Mouse (Mus musculus) limb, embryonic 13.5 days (tissue): Measurements from ENCODE around the gene Coil. TPM values are rescaled to one million over a fixed set of nuclear protein-coding genes. Genes with fewer than 3 reads are reported as not detected.
"Not testable (repeated sequence)": the region's sequence is repeated elsewhere in the genome, so short reads cannot be mapped to it uniquely, and the experiment has no call there.

Experiments used
- ATAC-seq: fragments of 200-750 bp; cut with Nextera tagmentation; 2 replicates; pipeline ENCODE4 v1.8.0; 2017; ENCODE audit warnings: low read depth, moderate number of reproducible peaks, moderate TSS enrichment; ENCODE audit not compliant: low FRiP score
- H3K27ac ChIP-seq: fragments of 300-500 bp; sonication (generic); 2 replicates; pipeline ENCODE4 v1.5.1; 2015; ENCODE audit warnings: inconsistent platforms, mild to moderate bottlenecking, moderate library complexity
- H3K27me3 ChIP-seq: fragments of 300-500 bp; sonication (generic); 2 replicates; pipeline ENCODE4 v1.6.1; 2015; ENCODE audit warnings: mild to moderate bottlenecking, inconsistent platforms
- H3K36me3 ChIP-seq: fragments of 300-500 bp; sonication (generic); 2 replicates; pipeline ENCODE4 v1.6.1; 2015; ENCODE audit warnings: inconsistent platforms, mild to moderate bottlenecking, moderate library complexity
- H3K4me1 ChIP-seq: fragments of 300-500 bp; sonication (generic); 2 replicates; pipeline ENCODE4 v1.6.1; 2015; ENCODE audit warnings: inconsistent platforms
- H3K4me2 ChIP-seq: fragments of 300-500 bp; sonication (generic); replicated peaks from 2 replicates; pipeline ENCODE4 v1.6.1; 2015; ENCODE audit warnings: inconsistent platforms, mild to moderate bottlenecking, moderate library complexity
- H3K4me3 ChIP-seq: fragments of 300-500 bp; sonication (generic); 2 replicates; pipeline ENCODE4 v1.5.1; 2015; ENCODE audit warnings: moderate library complexity, mild to moderate bottlenecking, inconsistent platforms
- H3K9ac ChIP-seq: fragments of 300-500 bp; sonication (generic); 2 replicates; pipeline ENCODE4 v1.6.1; 2015; ENCODE audit warnings: mild to moderate bottlenecking, inconsistent platforms
- H3K9me3 ChIP-seq: fragments of 300-500 bp; sonication (generic); 2 replicates; pipeline ENCODE4 v1.6.1; 2016; ENCODE audit warnings: inconsistent platforms
- WGBS: fragments of 180-500 bp; shearing (Covaris S2); methylation state at CpG from one replicate; pipeline ENCODE4 v1.1.7; 2015; 5-methylcytosine and 5-hydroxymethylcytosine counted together
- polyA plus RNA-seq: library from polyadenylated mRNA; unstranded; fragments of >200 nt; fragmentation: Nextera tagmentation; extraction: Ambion mirVana; gene quantifications from 2 replicates; pipeline ENCODE4 v1.2.1, GENCODE M21; 2015

The Coil gene
- polyA plus RNA-seq, 1 experiment from 2014 or later: 22.6 TPM

- Histone ChIP-seq H3K27me3 (no peaks in the 10 kb centered on the region), H3K27ac (no peak overlapping the region), H3K4me3 (no peak overlapping the region), H3K4me1 (peaks cover 18% of the 10 kb centered on the region), H3K9me3 (no peaks in the 10 kb centered on the region), H3K4me2 (no peak overlapping the region), H3K9ac (no peak overlapping the region), H3K36me3 (peaks cover 13% of the 10 kb centered on the region)
- ATAC-seq: no peak
- WGBS: 95% methylated on average over 5 of the region's 5 CpGs
Measured at GRCm38 (mm10) chr11:88977188-88977587, 7.1 kb downstream of the Coil start.

DNA sequence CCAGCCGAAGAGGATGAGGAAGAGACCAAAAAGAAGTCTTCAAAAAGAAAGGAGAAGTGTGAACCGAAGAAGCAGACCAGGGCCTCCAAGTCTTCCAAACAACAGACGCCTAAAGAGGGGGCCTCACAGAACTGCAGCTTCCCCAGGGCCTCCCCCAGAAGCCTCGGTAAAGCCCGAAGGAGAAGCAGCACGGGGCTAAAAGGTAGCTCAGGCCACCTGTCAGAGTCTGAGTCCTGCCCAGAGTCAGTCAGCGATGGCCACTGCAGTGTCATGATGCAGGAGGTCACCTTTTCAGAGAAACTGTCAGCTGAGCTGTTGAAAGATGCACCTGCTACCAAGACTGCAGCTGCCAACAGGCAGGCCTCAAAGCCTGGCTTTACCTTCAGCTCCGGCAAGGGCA, 11.3 kb downstream of the Coil start:
- Histone ChIP-seq H3K9ac (no peak overlapping the region), H3K4me2 (no peak overlapping the region), H3K27me3 (no peaks in the 10 kb centered on the region), H3K9me3 (no peaks in the 10 kb centered on the region), H3K27ac (no peak overlapping the region), H3K4me1 (peaks cover under 1% of the 10 kb centered on the region; the same call in 1 of the 2 replicates), H3K36me3 (peaks cover 50% of the 10 kb centered on the region), H3K4me3 (no peak overlapping the region)
- WGBS: 87% methylated on average over 8 of the region's 8 CpGs
- no peak for ATAC-seq

- H3K9me3 ChIP-seq: no peaks in the 10 kb centered on the region
- ATAC-seq: no peak
- no peaks in the 10 kb centered on the region for H3K4me1 ChIP-seq
- H3K27ac ChIP-seq: no peak overlapping the region
- H3K27me3 ChIP-seq: no peaks in the 10 kb centered on the region
- WGBS: 90% methylated on average over 10 of the region's 10 CpGs
- no peak overlapping the region for H3K4me3 ChIP-seq
- H3K36me3 ChIP-seq: peaks cover 81% of the 10 kb centered on the region
- H3K4me2 ChIP-seq: no peak overlapping the region
- no peak overlapping the region for H3K9ac ChIP-seq
Measured at GRCm38 (mm10) chr11:88986616-88987015, 16.6 kb downstream of the Coil start.

- no peak for ATAC-seq
- WGBS: 80% methylated on average over 5 of the region's 5 CpGs
Measured at GRCm38 (mm10) chr11:88988956-88989355, 18.9 kb downstream of the Coil start.

DNA sequence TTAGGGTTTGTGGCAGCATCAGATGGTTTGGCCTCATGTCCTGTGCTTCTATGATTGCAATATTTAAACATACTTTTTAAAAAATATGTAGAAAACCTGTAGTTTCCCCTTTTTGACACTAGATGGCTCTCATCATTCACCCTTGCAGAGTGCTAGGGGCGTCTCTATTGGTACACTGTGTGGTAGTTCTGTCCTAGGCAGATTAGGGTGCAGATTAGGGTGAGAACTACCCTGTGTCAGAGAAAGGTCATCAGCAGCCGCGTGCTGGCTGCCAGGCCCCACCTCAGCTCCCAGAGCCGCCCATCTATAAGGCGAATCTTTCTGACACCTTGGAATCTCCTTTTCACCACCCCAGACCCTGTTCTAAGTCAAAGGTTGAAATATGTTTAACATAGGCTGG, 19.5 kb downstream of the Coil start:
- H3K27ac ChIP-seq: no peak overlapping the region
- H3K27me3 ChIP-seq: no peaks in the 10 kb centered on the region
- no peaks in the 10 kb centered on the region for H3K9me3 ChIP-seq
- H3K4me2 ChIP-seq: no peak overlapping the region
- no peak overlapping the region for H3K4me3 ChIP-seq
- no peak overlapping the region for H3K9ac ChIP-seq
- H3K4me1 ChIP-seq: no peaks in the 10 kb centered on the region
- no peak for ATAC-seq
- peaks cover 58% of the 10 kb centered on the region for H3K36me3 ChIP-seq
- 78% methylated on average over 5 of the region's 5 CpGs for WGBS

More at GRCm38 (mm10) chr11:88988956-88989355, 18.9 kb downstream of the Coil start:
- Histone ChIP-seq H3K4me3 (no peak overlapping the region), H3K9me3 (no peaks in the 10 kb centered on the region), H3K4me2 (no peak overlapping the region), H3K27ac (no peak overlapping the region), H3K27me3 (no peaks in the 10 kb centered on the region), H3K4me1 (no peaks in the 10 kb centered on the region), H3K9ac (no peak overlapping the region), H3K36me3 (peaks cover 64% of the 10 kb centered on the region)

GRCm38 (mm10) chr11:88993186-88993585, 23.1 kb downstream of the Coil start:
- Histone ChIP-seq H3K4me3 (no peak overlapping the region), H3K36me3 (peaks cover 28% of the 10 kb centered on the region), H3K27ac (0 out of 2 replicates have a peak overlapping the region, but pooled peaks have one; percentile 28), H3K9ac (no peak overlapping the region), H3K4me1 (no peaks in the 10 kb centered on the region), H3K4me2 (no peak overlapping the region), H3K9me3 (no peaks in the 10 kb centered on the region), H3K27me3 (peaks cover 5% of the 10 kb centered on the region)
- ATAC-seq: no peak
- 52% methylated on average over 7 of the region's 7 CpGs for WGBS

DNA sequence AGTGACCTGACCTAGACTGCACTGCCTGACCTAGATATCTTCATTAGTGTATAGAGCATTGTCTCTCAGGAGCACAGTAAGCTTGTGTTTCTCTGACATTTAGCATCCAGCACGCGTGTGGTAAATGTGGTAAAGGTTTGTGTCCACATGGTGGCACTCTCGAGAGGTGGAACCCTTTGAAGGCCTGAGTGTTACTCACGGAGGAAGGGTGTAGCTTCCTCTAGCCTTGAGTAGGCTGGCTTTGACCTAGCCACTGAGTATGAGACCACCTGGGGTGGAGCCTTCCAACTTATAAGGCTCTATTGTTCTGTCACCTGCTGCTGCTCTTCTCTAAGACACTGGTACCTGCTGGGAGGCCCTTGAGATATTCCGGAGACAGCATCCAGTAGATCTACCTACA, 23.6 kb downstream of the Coil start:
- no peaks in the 10 kb centered on the region for H3K9me3 ChIP-seq
- no peak overlapping the region for H3K4me3 ChIP-seq
- no peaks in the 10 kb centered on the region for H3K4me1 ChIP-seq
- peaks cover 9% of the 10 kb centered on the region for H3K27me3 ChIP-seq
- H3K9ac ChIP-seq: no peak overlapping the region
- no peak overlapping the region for H3K4me2 ChIP-seq
- H3K36me3 ChIP-seq: peaks cover 24% of the 10 kb centered on the region
- 19% methylated on average over 5 of the region's 5 CpGs for WGBS
- H3K27ac ChIP-seq: no peak overlapping the region
- ATAC-seq: no peak

DNA sequence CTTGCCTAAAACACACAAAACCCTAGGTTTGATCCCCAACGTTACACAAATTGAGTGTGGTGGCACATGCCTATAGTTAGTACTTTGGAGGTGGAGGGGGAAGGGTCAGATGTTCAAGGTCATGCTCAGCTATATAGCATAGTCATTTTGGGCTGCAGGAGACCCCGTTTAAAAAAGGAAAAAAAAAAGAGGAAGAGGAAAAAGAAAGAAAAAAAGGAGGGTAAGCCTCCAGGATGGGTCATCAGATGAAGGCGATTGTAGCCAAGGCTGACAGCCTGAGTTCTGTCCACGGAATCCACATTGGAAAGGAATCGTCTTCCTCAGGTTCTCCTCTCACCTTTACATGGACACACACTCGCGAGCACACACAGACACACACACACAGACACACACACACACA, 24.4 kb downstream of the Coil start:
- H3K27me3 ChIP-seq: peaks cover 18% of the 10 kb centered on the region
- H3K4me2 ChIP-seq: no peak overlapping the region
- no peaks in the 10 kb centered on the region for H3K9me3 ChIP-seq
- H3K4me3 ChIP-seq: no peak overlapping the region
- H3K9ac ChIP-seq: no peak overlapping the region
- WGBS: 90% methylated on average over 7 of the region's 7 CpGs
- H3K36me3 ChIP-seq: peaks cover 19% of the 10 kb centered on the region
- no peak for ATAC-seq
- no peak overlapping the region for H3K27ac ChIP-seq
- H3K4me1 ChIP-seq: 0 out of 2 replicates have a peak, but pooled peaks cover 4% of the 10 kb centered on the region

- no peak overlapping the region for H3K27ac ChIP-seq
- peaks cover 13% of the 10 kb centered on the region for H3K36me3 ChIP-seq
- ATAC-seq: no peak
- no peak overlapping the region for H3K4me2 ChIP-seq
- no peak overlapping the region for H3K4me3 ChIP-seq
- 0 out of 2 replicates have a peak, but pooled peaks cover 5% of the 10 kb centered on the region for H3K4me1 ChIP-seq
- H3K9ac ChIP-seq: no peak overlapping the region
- 88% methylated on average over 2 of the region's 2 CpGs for WGBS
- no peaks in the 10 kb centered on the region for H3K9me3 ChIP-seq
- peaks cover 29% of the 10 kb centered on the region for H3K27me3 ChIP-seq
Measured at GRCm38 (mm10) chr11:88995616-88996015, 25.6 kb downstream of the Coil start.

- 77% methylated on average over 7 of the region's 7 CpGs for WGBS
- 0 out of 2 replicates have a peak, but pooled peaks cover 5% of the 10 kb centered on the region for H3K4me1 ChIP-seq
- H3K27ac ChIP-seq: no peak overlapping the region
Measured at GRCm38 (mm10) chr11:88996427-88996826, 26.4 kb downstream of the Coil start.

GRCm38 (mm10) chr11:88997343-88997742, 27.3 kb downstream of the Coil start:
- WGBS: 87% methylated on average over 5 of the region's 5 CpGs
- not testable (repeated sequence) for H3K4me2 ChIP-seq, H3K4me1 ChIP-seq, H3K27ac ChIP-seq, H3K36me3 ChIP-seq, H3K9ac ChIP-seq, ATAC-seq, H3K4me3 ChIP-seq, H3K9me3 ChIP-seq
- peaks cover 38% of the 10 kb centered on the region for H3K27me3 ChIP-seq

More at GRCm38 (mm10) chr11:88996427-88996826, 26.4 kb downstream of the Coil start:
- no peak overlapping the region for H3K9ac ChIP-seq
- H3K9me3 ChIP-seq: no peaks in the 10 kb centered on the region
- peaks cover 5% of the 10 kb centered on the region; the same call in 1 of the 2 replicates for H3K36me3 ChIP-seq
- no peak overlapping the region for H3K4me2 ChIP-seq
- H3K27me3 ChIP-seq: peaks cover 35% of the 10 kb centered on the region
- no peak overlapping the region for H3K4me3 ChIP-seq
- ATAC-seq: no peak

GRCm38 (mm10) chr11:88998406-88998805, 28.4 kb downstream of the Coil start:
- no peak for ATAC-seq
- H3K9ac ChIP-seq: no peak overlapping the region
- H3K27ac ChIP-seq: no peak overlapping the region
- no peak overlapping the region for H3K4me3 ChIP-seq
- H3K36me3 ChIP-seq: no peaks in the 10 kb centered on the region
- no peaks in the 10 kb centered on the region for H3K9me3 ChIP-seq
- H3K4me1 ChIP-seq: 0 out of 2 replicates have a peak, but pooled peaks cover 5% of the 10 kb centered on the region
- no peak overlapping the region for H3K4me2 ChIP-seq
- WGBS: 11% methylated on average over 3 of the region's 3 CpGs
- peaks cover 38% of the 10 kb centered on the region for H3K27me3 ChIP-seq
